Mouse (Mus musculus) Patski (cell line): Measurements from ENCODE around the gene Sox5. TPM values are rescaled to one million over a fixed set of nuclear protein-coding genes. Genes with fewer than 3 reads are reported as not detected.

Experiments
- ATAC-seq: fragments of 100-300 bp; one replicate; pipeline ENCODE4 v1.8.0; 2021
- CTCF ChIA-PET: fragments of 350-600 bp; sonication (Branson Sonifier 250); formaldehyde crosslinking; loops from one replicate; lab custom pipeline; 2022; ENCODE audit warnings: inconsistent platforms; lab: Charles Lee
- POLR2A ChIA-PET: fragments of 350-600 bp; sonication (Branson Sonifier 250); formaldehyde crosslinking; loops from one replicate; lab custom pipeline; 2022; ENCODE audit warnings: antibody characterized with exemption, inconsistent platforms; lab: Charles Lee
- DNase-seq: peaks from one replicate; pipeline ENCODE4 v3.0.0-alpha.2; 2011; ENCODE audit warnings: low read depth, low spot score
- H3K27me3 ChIP-seq: fragments of 371-371 bp; one replicate; pipeline ENCODE4 v1.5.1; 2021
- CTCF ChIP-seq: fragments of 100-300 bp; IDR thresholded peaks from one replicate; pipeline ENCODE4 v1.5.1; 2021
- in situ Hi-C: fragments of 300-500 bp; cut with MboI; formaldehyde crosslinking; loops from 3 replicates; pipeline ENCODE4 v1.11.1; 2018; ENCODE audit warnings: low pct_unique_long_range_greater_than_20kb, mixed read lengths
- polyA plus RNA-seq: library from polyadenylated mRNA; unstranded; gene quantifications from one replicate; pipeline ENCODE4 v1.2.3, GENCODE M21; 2021

Gene Sox5
- polyA plus RNA-seq, 1 experiment from 2014 or later = 0.26 TPM

GRCm38 (mm10) chr6:144429276-144429675 lies 352.5 kb downstream of the Sox5 start:
- DNase-seq = no peak

GRCm38 (mm10) chr6:144408030-144408429 lies 373.7 kb downstream of the Sox5 start:
- CTCF ChIA-PET = no interaction called here
- POLR2A ChIA-PET = no interaction called here
- ATAC-seq = no peak

More at GRCm38 (mm10) chr6:144429276-144429675, 352.5 kb downstream of the Sox5 start:
- ATAC-seq = no peak
- ChIA-PET POLR2A (no interaction called here), CTCF (no interaction called here)
- H3K27me3 ChIP-seq = no peaks in the 10 kb centered on the region
- peak; percentile 31 for TF ChIP-seq CTCF
- in situ Hi-C loops = no loop called here

GRCm38 (mm10) chr6:144398115-144398514 lies 383.7 kb downstream of the Sox5 start:
- POLR2A ChIA-PET = no interaction called here
- CTCF ChIA-PET = no interaction called here
- H3K27me3 ChIP-seq = no peaks in the 10 kb centered on the region
- in situ Hi-C loops = no loop called here
- ATAC-seq (no peak), DNase-seq (no peak)
- no peak for TF ChIP-seq CTCF

More at GRCm38 (mm10) chr6:144408030-144408429, 373.7 kb downstream of the Sox5 start:
- no peak for TF ChIP-seq CTCF
- in situ Hi-C loops = no loop called here
- no peaks in the 10 kb centered on the region for H3K27me3 ChIP-seq
- DNase-seq = no peak

GRCm38 (mm10) chr6:144393151-144393550 lies 388.6 kb downstream of the Sox5 start:
- TF ChIP-seq CTCF = no peak
- ATAC-seq (no peak), DNase-seq (no peak)
- no peaks in the 10 kb centered on the region for H3K27me3 ChIP-seq
- CTCF ChIA-PET = no interaction called here
- in situ Hi-C loops = no loop called here
- POLR2A ChIA-PET = no interaction called here

GRCm38 (mm10) chr6:144389333-144390054 lies 392.3 kb downstream of the Sox5 start:
- ChIA-PET CTCF (interaction anchor here (1.2 kb wide), 1 partner anchor 9 kb away, joined by 3 read pairs; no protein-coding TSS in a partner anchor), POLR2A (no interaction called here)
- H3K27me3 ChIP-seq = no peaks in the 10 kb centered on the region
- DNase-seq (no peak), ATAC-seq (no peak)
- in situ Hi-C loops = no loop called here
- TF ChIP-seq CTCF = no peak

GRCm38 (mm10) chr6:144387539-144388255 lies 394.1 kb downstream of the Sox5 start:
- in situ Hi-C loops = no loop called here
- no peak for TF ChIP-seq CTCF
- POLR2A ChIA-PET = no interaction called here
- ATAC-seq (no peak), DNase-seq (no peak)
- CTCF ChIA-PET = no interaction called here
- H3K27me3 ChIP-seq = no peaks in the 10 kb centered on the region

- ATAC-seq (no peak), DNase-seq (no peak)
- in situ Hi-C loops = no loop called here
- no peak for TF ChIP-seq CTCF
- POLR2A ChIA-PET = no interaction called here
- CTCF ChIA-PET = interaction anchor here (0.5 to 1.3 kb wide), 2 partner anchors 9 to 333 kb away, joined by 3 read pairs; no protein-coding TSS in a partner anchor
- no peaks in the 10 kb centered on the region for H3K27me3 ChIP-seq
Measured at GRCm38 (mm10) chr6:144380641-144381040, 401.1 kb downstream of the Sox5 start.

GRCm38 (mm10) chr6:144380171-144380570 lies 401.6 kb downstream of the Sox5 start:
- no peak for TF ChIP-seq CTCF
- ChIA-PET CTCF (interaction anchor here (1.3 kb wide), 1 partner anchor 10 kb away, joined by 3 read pairs; no protein-coding TSS in a partner anchor), POLR2A (no interaction called here)
- H3K27me3 ChIP-seq = no peaks in the 10 kb centered on the region
- ATAC-seq = no peak
- in situ Hi-C loops = no loop called here
- no peak for DNase-seq

GRCm38 (mm10) chr6:144374810-144375209 lies 407.0 kb downstream of the Sox5 start:
- in situ Hi-C loops = no loop called here
- CTCF ChIA-PET = no interaction called here
- TF ChIP-seq CTCF = no peak
- no peak for ATAC-seq
- POLR2A ChIA-PET = no interaction called here
- no peaks in the 10 kb centered on the region for H3K27me3 ChIP-seq
- no peak for DNase-seq

GRCm38 (mm10) chr6:144370699-144371098 lies 411.1 kb downstream of the Sox5 start:
- in situ Hi-C loops = no loop called here
- DNase-seq (no peak), ATAC-seq (no peak)
- POLR2A ChIA-PET = no interaction called here
- H3K27me3 ChIP-seq = no peaks in the 10 kb centered on the region
- TF ChIP-seq CTCF = no peak
- CTCF ChIA-PET = no interaction called here

- CTCF ChIA-PET = no interaction called here
- in situ Hi-C loops = no loop called here
- no peak for TF ChIP-seq CTCF
- H3K27me3 ChIP-seq = no peaks in the 10 kb centered on the region
- POLR2A ChIA-PET = no interaction called here
- ATAC-seq = no peak
- no peak for DNase-seq
Measured at GRCm38 (mm10) chr6:144367626-144368077, 414.1 kb downstream of the Sox5 start.
